Mouse (Mus musculus) c-Kit-positive CD71-positive TER-119-positive erythroid progenitor cells, embryonic 14.5 days (primary cell): ENCODE results near the gene Fam234a.
"Not testable (repeated sequence)": the region's sequence is repeated elsewhere in the genome, so short reads cannot be mapped to it uniquely, and the experiment has no call there.

Source experiments
- DNase-seq: peaks from one replicate; pipeline ENCODE4 v3.0.0-alpha.2; 2013; ENCODE audit warnings: low spot score

The Fam234a gene

GRCm38 (mm10) chr17:26232863-26233262 lies 11.2 kb downstream of the Fam234a start:
- DNase-seq = no peak

GRCm38 (mm10) chr17:26231156-26231555 lies 12.9 kb downstream of the Fam234a start:
- DNase-seq = no peak

GRCm38 (mm10) chr17:26229776-26230175 lies 14.3 kb downstream of the Fam234a start:
- DNase-seq = no peak

GRCm38 (mm10) chr17:26225150-26225549 lies 18.9 kb downstream of the Fam234a start:
- no peak for DNase-seq

- no peak for DNase-seq
These were observed 22.5 kb downstream of the Fam234a start for GRCm38 (mm10) chr17:26221508-26221907.

- DNase-seq = no peak
These were observed 31.4 kb downstream of the Fam234a start for GRCm38 (mm10) chr17:26212681-26213080.

- DNase-seq = no peak
These were observed 31.8 kb downstream of the Fam234a start for GRCm38 (mm10) chr17:26212241-26212640.

- DNase-seq = no peak
These were observed 36.4 kb downstream of the Fam234a start, which contains the start of gene Arhgdig for GRCm38 (mm10) chr17:26207686-26208085. Gene Arhgdig, minus strand, starts transcription at chr17:26207786.

- DNase-seq = no peak
These were observed 37.6 kb downstream of the Fam234a start for GRCm38 (mm10) chr17:26206392-26206791.

GRCm38 (mm10) chr17:26204766-26205165 lies 39.3 kb downstream of the Fam234a start:
- no peak for DNase-seq

GRCm38 (mm10) chr17:26203321-26203811 lies 40.7 kb downstream of the Fam234a start:
- DNase-seq = no peak

- no peak for DNase-seq
These were observed 41.3 kb downstream of the Fam234a start, which contains the start of gene Rgs11 for GRCm38 (mm10) chr17:26202737-26203136. Gene Rgs11, plus strand, starts transcription at chr17:26202951.

- no peak for DNase-seq
These were observed 42.0 kb downstream of the Fam234a start for GRCm38 (mm10) chr17:26201998-26202397.

GRCm38 (mm10) chr17:26200831-26201705 lies 43.0 kb downstream of the Fam234a start:
- DNase-seq = peak; percentile 72

- peak; percentile 81 for DNase-seq
These were observed 45.1 kb downstream of the Fam234a start, which contains the start of gene Pdia2 for GRCm38 (mm10) chr17:26198892-26199291. Gene Pdia2, minus strand, starts transcription at chr17:26199087.

GRCm38 (mm10) chr17:26192481-26193190 lies 51.4 kb downstream of the Fam234a start:
- DNase-seq = no peak

GRCm38 (mm10) chr17:26191486-26191885 lies 52.6 kb downstream of the Fam234a start:
- not testable (repeated sequence) for DNase-seq

GRCm38 (mm10) chr17:26188091-26188805 lies 55.8 kb downstream of the Fam234a start:
- no peak for DNase-seq

GRCm38 (mm10) chr17:26187592-26187991 lies 56.5 kb downstream of the Fam234a start:
- no peak for DNase-seq

GRCm38 (mm10) chr17:26181179-26181578 lies 62.9 kb downstream of the Fam234a start:
- no peak for DNase-seq

GRCm38 (mm10) chr17:26178611-26179010 lies 65.4 kb downstream of the Fam234a start:
- DNase-seq = no peak

- DNase-seq = not testable (repeated sequence)
These were observed 68.8 kb downstream of the Fam234a start for GRCm38 (mm10) chr17:26175248-26175647.
